ENCODE assay signal across 8 mouse cellular contexts in genomic region chr10:85044191-85044711, GRCm38 (mm10). TPM values are rescaled to one million over a fixed set of nuclear protein-coding genes. Genes with fewer than 3 reads are reported as not detected.
A peak's percentile ranks its signal among the peaks of the same experiment; 100 is the strongest.
DNase-seq lines count a peak whose midpoint lies in the region; ATAC-seq and TF ChIP-seq lines count a peak whose summit lies in the region.

No protein-coding gene starts in this region.

- H3K36me3 ChIP-seq in forebrain, postnatal 0 days (ENCODE audit: insufficient read depth), result no peaks in the 10 kb centered on the region
- H3K36me3 ChIP-seq in intestine, embryonic 15.5 days, result no peaks in the 10 kb centered on the region
- no peaks in the 10 kb centered on the region for H3K36me3 ChIP-seq in midbrain, embryonic 10.5 days

- intact Hi-C loops in gastrocnemius, adult 2 months (cut with DNase I), result loop anchor here (2.0 to 10.0 kb wide), 3 partner anchors 31 to 529 kb away; no protein-coding TSS in a partner anchor
- intact Hi-C loops in gastrocnemius, postnatal 14 days (cut with DNase I; ENCODE audit: low total_unique reads), result loop anchor here (10.0 kb wide), 3 partner anchors 119 to 339 kb away; no protein-coding TSS in a partner anchor

- no peak overlapping the region for H3K9ac ChIP-seq in forebrain, postnatal 0 days
- H3K9ac ChIP-seq in intestine, embryonic 15.5 days, result no peak overlapping the region

- H3K9me3 ChIP-seq in forebrain, postnatal 0 days (ENCODE audit: low read length), result no peaks in the 10 kb centered on the region
- no peaks in the 10 kb centered on the region for H3K9me3 ChIP-seq in intestine, embryonic 15.5 days
- 0 out of 2 replicates have a peak, but pooled peaks cover 5% of the 10 kb centered on the region for H3K9me3 ChIP-seq in midbrain, embryonic 10.5 days (replicated peaks)

- peak overlapping the region; percentile 61 for H3K4me3 ChIP-seq in gastrocnemius, adult 2 months
- H3K4me3 ChIP-seq in forebrain, postnatal 0 days (ENCODE audit: low read depth, low read length), result no peak overlapping the region
- H3K4me3 ChIP-seq in intestine, embryonic 15.5 days (replicated peaks), result 0 out of 2 replicates have a peak overlapping the region, but pooled peaks have one; percentile 4
- H3K4me3 ChIP-seq in midbrain, embryonic 10.5 days, result peak overlapping the region; percentile 44

- no peak for DNase-seq in gastrocnemius, adult 2 months
- no peak for DNase-seq in gastrocnemius, postnatal 4 days (ENCODE audit: low spot score in 2 of 2)
- DNase-seq in forebrain, postnatal 0 days, result peak; percentile 37
- peak; percentile 74 for DNase-seq in midbrain, embryonic 10.5 days (ENCODE audit: low spot score)
- DNase-seq in cerebellum, adult 9-11 months, result no peak
- DNase-seq in ovary, postnatal 10 days (ENCODE audit: low spot score), result no peak
- no peak for DNase-seq in gastrocnemius, postnatal 14 days

- peak overlapping the region; percentile 31 for H3K4me2 ChIP-seq in forebrain, postnatal 0 days (ENCODE audit: low read depth)
- peak overlapping the region; percentile 51 for H3K4me2 ChIP-seq in intestine, embryonic 15.5 days (replicated peaks)

- 12% methylated on average over 17 of the region's 17 CpGs for WGBS in forebrain, postnatal 0 days
- WGBS in intestine, embryonic 15.5 days, result 40% methylated on average over 17 of the region's 17 CpGs
- 6% methylated on average over 17 of the region's 17 CpGs for WGBS in midbrain, embryonic 10.5 days

- no peaks in the 10 kb centered on the region for H3K4me1 ChIP-seq in forebrain, postnatal 0 days (ENCODE audit: insufficient read depth)
- no peaks in the 10 kb centered on the region for H3K4me1 ChIP-seq in intestine, embryonic 15.5 days (replicated peaks)
- peaks cover 42% of the 10 kb centered on the region for H3K4me1 ChIP-seq in midbrain, embryonic 10.5 days

- no peak for TF ChIP-seq CTCF in gastrocnemius, adult 2 months (IDR thresholded peaks at IDR 0.05)
- TF ChIP-seq CTCF in forebrain, postnatal 0 days (IDR thresholded peaks at IDR 0.05; ENCODE audit: low read depth), result no peak

- ATAC-seq in forebrain, postnatal 0 days, result peak; percentile 71
- ATAC-seq in intestine, embryonic 15.5 days, result no peak

- H3K27ac ChIP-seq in gastrocnemius, adult 2 months, result peak overlapping the region; percentile 28; the same call in 1 of the 2 replicates
- no peak overlapping the region for H3K27ac ChIP-seq in forebrain, postnatal 0 days (ENCODE audit: low read depth, low read length)
- no peak overlapping the region for H3K27ac ChIP-seq in intestine, embryonic 15.5 days
- H3K27ac ChIP-seq in midbrain, embryonic 10.5 days (replicated peaks), result peak overlapping the region; percentile 83

- H3K27me3 ChIP-seq in forebrain, postnatal 0 days (ENCODE audit: insufficient read depth, low read length), result peaks cover 13% of the 10 kb centered on the region; the same call in 1 of the 2 replicates
- no peaks in the 10 kb centered on the region for H3K27me3 ChIP-seq in intestine, embryonic 15.5 days (replicated peaks)
- H3K27me3 ChIP-seq in midbrain, embryonic 10.5 days (ENCODE audit: low read depth, poor library complexity, severe bottlenecking), result peaks cover 32% of the 10 kb centered on the region

RNA-seq across cellular contexts. Expression of gene Fhl4, which starts 58.0 kb away (rescaled TPM):
- total RNA-seq in gastrocnemius, adult 2 months (2021), result under 1 TPM; 0.13 to 0.17 TPM
- 1 to 10 TPM in 1 of 2 experiments, under 1 TPM in 1; 0.91 to 1.3 TPM for total RNA-seq in gastrocnemius, postnatal 4 days (2021)
- 1.8 and 2.3 TPM in 2 replicates for total RNA-seq in forebrain, postnatal 0 days (2014; rRNA removed)
- 2.4 and 3.0 TPM in 2 replicates for polyA plus RNA-seq in forebrain, postnatal 0 days (2015; fragmentation: Nextera tagmentation; extraction: Ambion mirVana)
- 0.41 and 0.67 TPM in 2 replicates for polyA plus RNA-seq in intestine, embryonic 15.5 days (2015; fragmentation: Nextera tagmentation; extraction: Ambion mirVana)
- polyA plus RNA-seq in midbrain, embryonic 10.5 days (2016; fragmentation: Nextera tagmentation; extraction: Ambion mirVana), result 1.2 and 1.6 TPM in 2 replicates
- under 1 TPM; 0.31 to 0.33 TPM for total RNA-seq in gastrocnemius, postnatal 14 days (2021)

RNA-seq across cellular contexts. Expression of gene Tmem263, which starts 58.2 kb away (rescaled TPM):
- 10 to 100 TPM in 1 of 2 experiments, 1 to 10 TPM in 1; 7.6 to 13.3 TPM for total RNA-seq in gastrocnemius, adult 2 months (2021)
- 10 to 100 TPM; 40.6 to 43.1 TPM for total RNA-seq in gastrocnemius, postnatal 4 days (2021)
- 29.9 and 31.5 TPM in 2 replicates for total RNA-seq in forebrain, postnatal 0 days (2014; rRNA removed)
- 35.9 and 48.4 TPM in 2 replicates for polyA plus RNA-seq in forebrain, postnatal 0 days (2015; fragmentation: Nextera tagmentation; extraction: Ambion mirVana)
- 54.1 and 60.2 TPM in 2 replicates for polyA plus RNA-seq in intestine, embryonic 15.5 days (2015; fragmentation: Nextera tagmentation; extraction: Ambion mirVana)
- polyA plus RNA-seq in midbrain, embryonic 10.5 days (2016; fragmentation: Nextera tagmentation; extraction: Ambion mirVana), result 54.6 and 56.3 TPM in 2 replicates
- 10 to 100 TPM; 11.3 to 18.2 TPM for total RNA-seq in gastrocnemius, postnatal 14 days (2021)

Comparison
In these comparisons a context has a peak if more than half of its experiments do, and no peak if none do; other contexts are left out.
1. DNase-seq: peak in forebrain, postnatal 0 days (single experiment) and midbrain, embryonic 10.5 days (single experiment); none in gastrocnemius, adult 2 months (single experiment), gastrocnemius, postnatal 4 days (0 of 2), cerebellum, adult 9-11 months (single experiment), ovary, postnatal 10 days (single experiment) and gastrocnemius, postnatal 14 days (single experiment).
2. H3K27ac ChIP-seq: peak in gastrocnemius, adult 2 months (single experiment) and midbrain, embryonic 10.5 days (single experiment); none in forebrain, postnatal 0 days (single experiment) and intestine, embryonic 15.5 days (single experiment).